Mouse (Mus musculus) kidney, postnatal 14 days (tissue): ENCODE data around the gene Acads.
A peak's percentile ranks its signal among the peaks of the same experiment; 100 is the strongest.
"Not testable (repeated sequence)": the region's sequence is repeated elsewhere in the genome, so short reads cannot be mapped to it uniquely, and the experiment has no call there.

Source experiments
- DNase-seq: peaks from one replicate; pipeline ENCODE4 v3.0.0; 2022; ENCODE audit warnings: mixed read lengths

The Acads gene

GRCm38 (mm10) chr5:115149675-115150459, 30.7 kb upstream of the Acads start:
- DNase-seq = no peak

GRCm38 (mm10) chr5:115148872-115149271, 29.7 kb upstream of the Acads start:
- not testable (repeated sequence) for DNase-seq

GRCm38 (mm10) chr5:115148378-115148777, 29.2 kb upstream of the Acads start:
- DNase-seq = no peak

GRCm38 (mm10) chr5:115147388-115147787, 28.2 kb upstream of the Acads start:
- DNase-seq = peak; percentile 54

GRCm38 (mm10) chr5:115146747-115147130, 27.6 kb upstream of the Acads start:
- no peak for DNase-seq

- DNase-seq = no peak
Observed at GRCm38 (mm10) chr5:115145976-115146746, 27.0 kb upstream of the Acads start.

- no peak for DNase-seq
Observed at GRCm38 (mm10) chr5:115145253-115145968, 26.3 kb upstream of the Acads start.

GRCm38 (mm10) chr5:115144471-115144870, 25.3 kb upstream of the Acads start:
- DNase-seq = no peak

GRCm38 (mm10) chr5:115143552-115143951, 24.4 kb upstream of the Acads start:
- no peak for DNase-seq

GRCm38 (mm10) chr5:115142166-115142697, 23.1 kb upstream of the Acads start:
- DNase-seq = no peak

- no peak for DNase-seq
Observed at GRCm38 (mm10) chr5:115140726-115141125, 21.6 kb upstream of the Acads start.

- DNase-seq = no peak
Observed at GRCm38 (mm10) chr5:115139124-115139523, 20.0 kb upstream of the Acads start.

- DNase-seq = peak; percentile 94
Observed at GRCm38 (mm10) chr5:115134234-115135165, 15.4 kb upstream of the Acads start, which contains the start of gene Unc119b. Gene Unc119b (minus strand): TSS chr5:115134975.

- no peak for DNase-seq
Observed at GRCm38 (mm10) chr5:115133358-115134066, 14.4 kb upstream of the Acads start.

- no peak for DNase-seq
Observed at GRCm38 (mm10) chr5:115132465-115132864, 13.3 kb upstream of the Acads start.

GRCm38 (mm10) chr5:115129328-115129727, 10.2 kb upstream of the Acads start:
- DNase-seq = no peak

- peak; percentile 74 for DNase-seq
Observed at GRCm38 (mm10) chr5:115127421-115128179, 8.5 kb upstream of the Acads start.

GRCm38 (mm10) chr5:115126578-115127312, 7.6 kb upstream of the Acads start:
- DNase-seq = no peak

GRCm38 (mm10) chr5:115125211-115125871, 6.2 kb upstream of the Acads start:
- DNase-seq = peak; percentile 90
